Mouse (Mus musculus): ENCODE measurements at regions not wholly inside any gene's neighbourhood (a gene's known extent, or its start where the extent isn't known, plus 50 kb on each side); places are given as distances from the start of the nearest gene placed in this dataset.

- no peak for DNase-seq (ENCODE audit: low spot score)
These were observed 61.8 kb upstream of the Thy1 start for GRCm38 (mm10) chr9:43981376-43981775.

DNA sequence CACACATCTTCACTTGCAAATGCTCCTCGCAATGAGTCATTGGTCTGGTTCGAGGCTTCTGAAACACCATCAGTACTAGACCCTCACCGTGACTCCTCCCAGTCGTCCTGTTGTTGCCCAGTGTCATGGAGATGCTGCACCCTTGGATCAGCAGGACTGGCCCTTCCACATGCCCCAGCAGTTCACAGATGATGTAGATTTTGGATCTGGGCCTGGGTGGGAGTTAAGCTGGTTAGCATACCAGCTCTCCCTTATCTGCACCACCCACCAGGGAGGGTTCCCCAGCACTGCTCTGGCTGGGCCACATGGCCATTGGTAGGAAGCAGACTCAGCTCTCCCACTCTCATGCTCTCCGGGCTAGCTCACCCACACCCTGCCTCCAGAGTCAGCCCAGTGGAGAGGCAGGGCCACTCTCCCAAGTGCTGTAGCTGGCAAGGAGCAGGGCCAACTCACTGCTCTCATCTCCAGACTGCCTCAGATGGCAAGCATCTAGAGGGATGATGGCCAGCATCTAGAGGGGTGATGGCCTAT, 60.8 kb upstream of the Thy1 start:
- no peak for DNase-seq (ENCODE audit: low spot score)

GRCm38 (mm10) chr9:43983220-43983619, 60.0 kb upstream of the Thy1 start:
- DNase-seq (ENCODE audit: low spot score) = no peak

GRCm38 (mm10) chr9:43984181-43985062, 58.8 kb upstream of the Thy1 start:
- peak; percentile 92 for DNase-seq (ENCODE audit: low spot score)

GRCm38 (mm10) chr9:43987957-43988356, 55.2 kb upstream of the Thy1 start:
- DNase-seq (ENCODE audit: low spot score) = no peak

DNA sequence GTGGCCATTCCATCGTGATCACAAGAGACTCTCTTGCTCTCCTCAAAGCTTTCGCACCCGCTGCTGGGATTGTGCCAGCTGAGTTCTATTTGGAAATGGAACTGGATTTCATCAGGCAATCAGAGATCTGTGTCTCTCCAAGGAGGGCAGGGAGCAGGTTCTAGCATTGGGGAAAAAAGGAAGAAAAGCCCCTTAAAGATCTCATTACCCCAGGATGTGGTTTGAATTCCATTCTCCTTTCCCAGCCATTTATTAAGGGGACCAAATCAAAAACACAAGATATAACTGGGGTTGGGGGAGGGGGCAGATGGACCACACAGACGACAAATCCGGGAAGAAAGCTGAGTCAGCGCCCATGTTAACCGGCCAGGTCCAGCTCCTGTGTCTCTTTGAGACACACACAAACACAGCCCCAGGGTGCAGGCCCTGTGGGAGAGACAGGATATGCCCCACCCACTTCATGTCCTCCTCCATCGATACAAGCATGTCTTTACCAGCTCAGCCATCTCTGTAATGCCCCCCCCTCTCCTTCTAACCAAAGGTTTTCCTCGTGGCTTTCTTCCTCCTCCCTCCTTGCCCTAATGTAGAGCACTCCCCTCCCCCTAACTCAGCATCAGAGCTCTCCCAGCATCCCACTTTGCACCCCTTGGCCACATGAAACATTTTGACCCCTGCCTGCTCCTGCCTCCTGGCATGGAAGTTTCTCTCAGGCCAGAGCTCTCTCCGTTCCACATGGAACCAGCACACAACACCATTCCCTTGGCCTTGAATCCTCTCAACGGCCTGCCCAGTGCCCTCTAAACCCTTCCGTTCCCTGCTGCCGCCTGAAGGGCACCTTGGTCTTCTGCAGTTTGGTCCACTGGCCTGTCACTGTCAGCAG, 54.0 kb upstream of the Thy1 start:
- DNase-seq (ENCODE audit: low spot score) = no peak

DNA sequence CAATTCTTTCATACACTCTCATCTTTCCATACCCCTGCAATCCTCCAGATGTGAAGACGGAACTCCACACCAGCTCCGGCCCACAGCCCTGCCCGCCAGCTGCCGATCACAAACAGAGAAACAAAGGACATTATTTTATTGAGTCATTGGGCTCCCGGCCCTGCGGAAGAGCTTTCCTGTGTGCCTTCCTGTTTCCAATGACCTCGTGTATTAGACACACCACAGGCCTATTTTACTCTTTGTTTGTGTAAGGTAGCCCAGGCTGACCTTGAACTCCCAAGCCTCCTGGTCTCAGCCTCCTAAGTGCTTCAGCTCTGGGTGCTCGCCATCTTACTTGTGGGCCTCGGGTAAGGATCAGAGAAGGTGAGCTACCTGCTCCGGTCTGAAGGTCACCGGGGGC, 53.1 kb upstream of the Thy1 start:
- no peak for DNase-seq (ENCODE audit: low spot score)

DNA sequence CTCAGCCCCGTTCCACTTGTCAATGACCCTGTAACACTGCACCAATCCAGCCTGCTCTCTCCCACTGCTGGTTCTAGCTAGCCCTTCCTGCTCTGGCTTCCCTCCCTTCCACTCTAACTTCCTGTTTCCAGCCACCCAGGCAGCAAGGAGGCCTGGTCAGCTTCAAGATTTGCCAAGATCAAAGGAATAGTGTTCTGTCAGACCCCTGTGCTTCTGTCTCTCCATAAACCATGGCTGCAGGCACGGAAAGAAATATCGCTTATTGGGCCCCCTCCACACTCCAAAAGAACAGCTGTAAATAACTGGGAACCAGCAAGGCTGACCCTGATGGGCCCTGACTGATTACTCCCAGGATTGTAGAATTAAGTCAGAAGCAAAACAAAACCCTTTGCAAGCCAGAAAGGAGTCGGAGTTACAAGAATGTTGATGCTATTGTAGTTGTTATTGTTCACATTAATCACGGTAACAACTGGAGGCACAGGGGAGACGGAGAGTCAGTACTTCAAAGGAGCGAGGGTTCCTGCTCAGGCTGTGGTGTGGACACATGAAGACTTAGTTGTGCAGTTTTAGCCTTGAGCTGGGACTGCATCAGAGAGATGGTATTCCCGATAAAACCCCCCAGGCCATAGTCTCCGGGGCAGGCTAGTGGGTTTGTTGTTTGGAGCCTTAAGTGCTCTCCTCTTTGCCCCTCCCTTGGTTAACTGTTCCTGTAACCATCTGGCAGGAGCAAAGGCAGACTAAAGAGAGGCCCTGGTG, 49.8 kb upstream of the Thy1 start:
- DNase-seq (ENCODE audit: low spot score) = no peak
